Mouse (Mus musculus) lung, postnatal 14 days (tissue): ENCODE measurements around the gene Slc35c1.
"Not testable (repeated sequence)": the region's sequence is repeated elsewhere in the genome, so short reads cannot be mapped to it uniquely, and the experiment has no call there.

Experiments
- DNase-seq: peaks from one replicate; pipeline ENCODE4 v3.0.0; 2021

Gene Slc35c1

GRCm38 (mm10) chr2:92459921-92460707 lies at the start of gene Slc35c1:
Gene Slc35c1, minus strand, starts transcription at chr2:92460538.
- DNase-seq: peak; percentile 58

GRCm38 (mm10) chr2:92505291-92505690 lies 45.0 kb upstream of the Slc35c1 start:
- DNase-seq: no peak

GRCm38 (mm10) chr2:92503421-92503820 lies 43.1 kb upstream of the Slc35c1 start:
- no peak for DNase-seq

DNA sequence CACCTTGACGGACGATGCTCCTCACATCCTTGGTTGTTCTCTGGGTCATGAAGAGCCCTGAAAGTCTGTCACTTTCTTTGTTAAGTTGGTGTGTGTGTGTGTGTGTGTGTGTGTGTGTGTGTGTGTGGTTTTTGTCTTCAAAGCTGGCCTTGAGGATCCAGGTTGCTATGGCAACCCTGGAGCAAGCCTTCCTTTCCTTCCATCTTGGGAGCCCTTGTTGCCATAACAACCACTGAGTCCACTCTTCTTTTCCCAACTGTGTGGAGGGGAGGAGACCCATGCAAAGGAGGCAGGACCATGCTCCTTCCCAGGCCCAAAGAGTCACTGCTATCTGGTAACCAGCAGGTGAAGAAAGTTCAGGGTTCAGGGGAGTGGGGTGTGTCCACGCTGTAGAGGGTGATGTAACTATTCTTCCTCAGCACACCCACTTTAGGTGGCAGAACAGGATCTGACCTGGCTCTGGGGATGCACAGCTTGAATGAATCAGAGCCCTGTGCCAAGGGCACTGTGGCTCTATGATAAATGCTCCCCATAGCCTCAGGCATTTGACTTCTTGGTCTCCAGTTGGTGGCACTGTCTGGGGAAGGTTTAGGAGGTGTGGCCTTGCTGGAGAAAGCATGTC lies 39.5 kb upstream of the Slc35c1 start:
- DNase-seq: no peak

DNA sequence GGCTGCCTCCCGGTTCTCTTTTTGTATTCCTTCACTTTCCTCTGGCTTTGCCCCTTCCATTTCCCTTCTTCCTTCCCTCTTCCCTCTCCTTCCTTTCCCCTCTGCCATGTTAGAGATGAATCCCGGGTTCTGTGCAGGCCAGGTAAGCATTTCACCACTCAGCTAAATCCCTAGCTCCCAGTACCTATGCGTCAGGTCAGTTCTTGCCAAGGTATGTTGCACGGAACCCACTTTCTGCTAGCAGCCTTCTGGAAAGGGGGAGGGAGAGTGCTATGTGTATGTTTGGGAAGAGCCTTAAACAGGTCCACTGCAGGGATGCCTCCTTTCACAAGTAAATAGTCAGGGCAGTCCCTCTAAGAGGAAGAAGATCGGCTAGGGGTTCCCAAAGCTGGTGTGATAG lies 36.8 kb upstream of the Slc35c1 start:
- DNase-seq: no peak

DNA sequence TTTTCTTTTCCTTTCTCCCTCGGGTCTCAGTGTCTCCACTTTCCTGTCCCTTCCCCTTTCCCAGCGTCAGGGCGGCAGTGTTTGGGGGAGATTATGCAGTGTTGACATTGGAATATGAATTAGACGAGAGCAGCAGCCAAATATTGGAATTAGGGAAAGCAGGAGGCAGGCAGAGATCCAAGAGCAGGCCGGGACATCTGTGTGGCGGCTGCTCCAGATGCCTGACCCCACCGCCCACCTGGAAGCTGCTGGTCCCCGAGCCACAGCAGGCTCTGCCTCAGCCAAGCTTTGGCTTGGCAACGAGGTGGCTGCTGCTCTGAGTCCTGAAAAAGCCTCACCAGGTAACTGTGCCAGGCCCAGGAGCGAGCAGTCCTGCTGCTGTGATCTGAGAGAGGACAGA lies 36.3 kb upstream of the Slc35c1 start:
- DNase-seq: no peak

GRCm38 (mm10) chr2:92494956-92495355 lies 34.6 kb upstream of the Slc35c1 start:
- no peak for DNase-seq

DNA sequence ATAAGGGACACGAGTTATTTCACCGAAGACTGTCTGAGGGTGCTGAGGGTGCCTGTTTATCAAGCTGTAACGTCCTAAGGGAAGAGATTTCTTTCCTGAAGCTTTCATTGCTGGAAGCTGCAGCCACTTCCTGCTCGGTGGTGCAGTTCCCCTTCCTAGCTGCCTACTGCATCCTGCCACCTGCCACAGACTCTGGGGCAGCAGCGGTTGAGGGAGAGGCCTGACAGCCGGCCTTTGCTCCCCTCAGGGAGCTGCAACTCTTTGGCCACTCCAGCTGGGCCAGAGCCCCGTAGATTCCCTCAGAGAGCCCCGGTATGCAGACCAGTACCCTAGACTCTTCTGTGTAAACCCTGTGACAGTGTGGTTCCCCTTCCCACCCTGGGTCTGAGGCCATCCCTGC lies 34.1 kb upstream of the Slc35c1 start:
- no peak for DNase-seq

DNA sequence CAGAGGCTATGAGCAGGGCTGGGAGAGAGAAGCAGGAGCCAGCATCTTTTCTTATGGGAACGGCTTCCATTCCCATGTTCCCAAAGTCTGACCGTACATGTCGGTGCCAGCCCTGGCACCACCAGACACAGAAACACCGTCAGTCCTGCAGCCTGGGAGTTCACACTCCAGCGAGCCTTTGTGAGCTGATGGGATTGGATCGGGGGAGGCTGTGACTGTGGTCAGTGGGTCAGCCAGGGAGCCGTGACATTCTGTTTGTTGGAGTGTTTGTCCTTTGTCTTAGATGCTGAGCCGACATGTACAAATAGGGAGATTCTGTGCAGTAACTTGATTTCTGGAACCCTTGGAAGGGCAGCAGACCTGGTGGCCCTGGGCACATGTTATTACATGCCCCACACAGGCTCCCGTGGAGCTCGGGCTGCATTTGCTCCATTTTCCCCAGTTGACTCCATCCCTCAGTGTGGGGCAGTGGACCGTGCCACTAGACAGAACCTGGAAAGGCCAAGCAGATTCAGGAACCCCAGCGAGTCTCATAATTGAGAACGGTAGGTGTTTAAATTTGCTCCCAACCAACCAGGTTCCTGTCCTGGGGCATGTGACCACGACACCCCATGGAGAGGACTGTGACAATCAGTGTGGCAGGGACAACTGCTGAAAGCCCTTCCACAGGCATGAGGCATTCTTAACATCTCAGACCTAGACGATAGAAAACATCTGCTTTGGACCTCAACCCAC lies 33.5 kb upstream of the Slc35c1 start:
- no peak for DNase-seq

- DNase-seq: peak; percentile 54
Measured at GRCm38 (mm10) chr2:92491950-92492501, 31.7 kb upstream of the Slc35c1 start.

DNA sequence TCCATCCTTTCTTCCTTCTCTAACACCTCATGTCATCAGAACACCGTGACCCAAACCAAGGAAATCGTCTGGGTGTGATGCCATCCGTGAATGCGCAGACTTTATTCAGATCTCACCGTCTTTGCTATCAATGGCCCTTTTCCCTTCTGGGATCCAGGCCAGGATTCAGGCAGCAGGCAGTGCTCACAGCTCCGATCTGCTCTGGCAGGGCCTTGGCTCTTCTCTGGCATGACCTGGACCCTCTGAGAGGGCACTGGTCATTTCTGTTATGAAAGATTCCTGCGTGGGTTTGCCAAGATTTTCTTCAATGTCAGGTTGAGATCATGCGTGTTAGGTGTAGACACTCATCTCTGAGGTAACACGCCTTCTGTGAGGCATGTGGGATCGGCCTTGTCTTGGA lies 30.2 kb upstream of the Slc35c1 start:
- DNase-seq: no peak

DNA sequence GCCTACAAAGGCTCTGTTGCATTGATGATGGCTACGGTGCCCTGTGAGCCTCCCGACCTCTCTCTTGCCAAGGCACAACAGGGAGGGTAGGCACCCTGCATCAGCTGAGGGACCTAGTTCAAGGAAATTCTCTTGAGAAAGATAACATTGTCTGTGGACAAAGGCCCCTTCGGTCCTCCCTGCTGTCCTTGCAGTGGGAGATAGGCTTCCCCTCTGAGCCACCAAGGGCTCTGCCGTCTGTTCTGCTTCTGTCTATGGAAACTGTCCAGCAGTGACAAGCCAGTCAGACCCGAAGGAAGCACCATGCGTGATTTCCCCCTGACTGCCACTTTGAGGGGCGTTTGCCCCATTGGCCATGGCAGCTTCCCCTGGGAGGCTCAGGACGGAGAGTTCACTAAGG lies 27.5 kb upstream of the Slc35c1 start:
- no peak for DNase-seq

DNA sequence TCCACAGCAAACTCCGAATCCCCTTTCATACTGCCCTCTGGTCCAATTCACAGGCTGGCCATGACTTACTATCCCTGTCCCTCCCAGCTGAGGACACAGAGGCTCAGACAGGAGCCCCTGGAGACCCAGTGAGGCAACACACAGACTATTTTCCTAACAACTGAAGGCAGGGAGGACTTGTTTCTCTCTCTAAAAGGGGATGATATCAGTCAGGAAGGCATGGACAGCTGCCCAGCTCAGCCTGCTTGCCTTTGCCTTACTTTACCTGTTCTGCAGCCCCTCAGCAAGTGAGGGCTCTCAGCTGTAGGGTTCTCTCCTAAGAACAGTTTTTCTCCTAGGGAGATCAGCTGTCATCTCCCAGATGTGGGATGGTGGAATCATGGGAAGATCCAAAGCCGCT lies 26.6 kb upstream of the Slc35c1 start:
- DNase-seq: no peak

GRCm38 (mm10) chr2:92486403-92486802 lies 26.1 kb upstream of the Slc35c1 start:
- DNase-seq: peak; percentile 92

DNA sequence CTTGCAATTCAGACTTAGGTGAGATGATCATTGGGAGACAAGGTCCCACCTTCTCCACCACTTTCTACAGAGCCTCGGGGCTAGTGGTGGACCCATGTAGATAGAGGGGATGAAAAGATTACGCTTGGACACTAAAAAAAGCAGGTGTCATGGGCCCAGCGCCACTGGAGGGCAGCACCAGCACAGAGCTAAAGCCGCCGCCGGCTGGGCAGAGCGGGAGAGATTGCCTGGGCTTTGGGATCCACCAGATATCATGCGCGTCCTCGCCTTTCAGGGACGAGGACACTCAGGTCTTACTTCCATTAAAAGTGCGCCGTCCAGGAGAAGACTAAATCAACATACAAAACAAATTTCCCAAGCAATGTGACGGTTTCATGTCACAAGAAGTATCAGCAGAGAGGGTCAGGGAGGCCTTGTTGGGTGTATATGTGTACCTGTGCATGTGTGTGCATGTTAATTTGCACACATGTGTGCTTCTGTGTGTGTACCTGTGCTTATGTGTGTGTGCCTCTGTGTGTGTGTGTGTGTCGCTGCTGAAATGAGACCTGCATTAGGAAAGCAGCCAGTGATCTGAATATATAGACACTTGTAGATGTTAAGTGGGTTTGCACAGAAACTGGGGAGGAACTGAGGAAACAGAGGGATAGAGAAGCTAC lies 25.4 kb upstream of the Slc35c1 start:
- DNase-seq: peak; percentile 82

DNA sequence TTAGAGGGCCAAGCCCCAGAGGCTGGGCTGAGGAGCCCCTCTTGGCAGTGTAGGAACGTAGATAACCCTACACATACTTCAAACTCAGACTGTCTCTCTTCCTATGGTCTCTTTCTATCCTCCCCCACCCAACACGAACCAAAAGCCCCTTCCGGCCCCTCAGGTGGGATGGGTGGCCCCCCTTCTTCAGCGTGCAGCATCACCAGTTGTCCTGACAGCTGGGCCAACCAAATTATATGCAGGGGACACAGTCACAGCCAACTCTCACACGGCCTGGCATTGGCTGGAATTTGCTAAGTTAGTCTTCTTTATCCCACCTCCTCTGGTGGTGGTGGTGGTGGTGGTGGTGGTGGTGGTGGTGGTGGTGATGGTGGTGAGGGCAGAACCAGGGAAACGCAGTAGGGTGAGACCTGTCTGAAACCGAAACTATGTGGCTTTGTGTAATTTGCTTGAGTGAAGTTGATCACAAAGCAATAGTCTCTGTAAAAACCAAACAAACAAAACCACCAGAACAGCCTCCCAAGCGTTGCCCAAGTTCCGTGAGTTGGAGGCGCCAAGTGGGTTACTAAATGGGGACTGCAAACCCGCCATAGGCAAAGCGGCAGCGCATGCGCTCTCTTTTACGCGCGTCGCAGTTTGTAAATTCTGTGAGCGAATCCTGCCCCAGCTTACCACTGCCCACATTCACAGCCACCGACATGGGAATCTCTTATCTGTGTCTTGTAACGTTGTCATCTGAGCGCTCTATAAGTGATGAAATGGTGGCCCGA lies 24.1 kb upstream of the Slc35c1 start:
- no peak for DNase-seq

DNA sequence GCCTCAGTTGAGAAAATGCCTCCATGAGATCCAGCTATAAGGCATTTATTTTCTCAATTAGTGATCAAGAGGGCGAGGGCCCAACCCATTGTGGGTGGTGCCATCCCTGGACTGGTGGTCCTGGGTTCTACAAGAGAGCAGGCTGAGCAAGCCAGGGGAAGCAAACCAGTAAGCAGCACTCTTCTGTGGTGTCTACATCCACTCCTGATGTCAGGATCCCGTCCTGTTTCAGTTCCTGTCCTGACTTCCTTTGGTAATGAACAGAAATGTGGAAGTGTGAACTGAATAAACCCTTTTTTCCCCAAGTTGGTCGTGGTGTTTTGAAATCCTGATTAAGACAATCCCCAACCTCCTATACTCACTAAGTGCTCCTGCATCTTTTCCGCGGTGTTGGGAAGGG lies 23.2 kb upstream of the Slc35c1 start:
- no peak for DNase-seq

GRCm38 (mm10) chr2:92482551-92482950 lies 22.2 kb upstream of the Slc35c1 start:
- no peak for DNase-seq

DNA sequence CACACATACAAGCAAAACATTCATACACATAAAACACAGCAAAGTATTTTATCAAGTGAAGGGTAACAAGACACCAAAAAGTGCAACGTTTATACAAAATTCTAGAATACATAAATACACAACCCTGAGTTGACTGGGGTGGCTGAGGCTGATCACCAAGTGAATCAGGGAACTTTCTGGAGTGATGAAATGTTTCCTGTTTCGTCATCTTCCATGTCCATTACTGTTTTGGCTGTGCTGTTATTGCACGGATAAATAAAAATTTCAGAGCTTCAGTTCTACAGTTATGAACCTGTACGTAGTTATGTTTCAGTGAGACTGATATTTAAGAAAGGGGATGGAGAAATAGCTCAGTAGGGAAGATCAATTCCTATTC lies 18.0 kb upstream of the Slc35c1 start:
- DNase-seq: no peak

- DNase-seq: peak; percentile 22
Measured at GRCm38 (mm10) chr2:92477672-92478312, 17.5 kb upstream of the Slc35c1 start.

DNA sequence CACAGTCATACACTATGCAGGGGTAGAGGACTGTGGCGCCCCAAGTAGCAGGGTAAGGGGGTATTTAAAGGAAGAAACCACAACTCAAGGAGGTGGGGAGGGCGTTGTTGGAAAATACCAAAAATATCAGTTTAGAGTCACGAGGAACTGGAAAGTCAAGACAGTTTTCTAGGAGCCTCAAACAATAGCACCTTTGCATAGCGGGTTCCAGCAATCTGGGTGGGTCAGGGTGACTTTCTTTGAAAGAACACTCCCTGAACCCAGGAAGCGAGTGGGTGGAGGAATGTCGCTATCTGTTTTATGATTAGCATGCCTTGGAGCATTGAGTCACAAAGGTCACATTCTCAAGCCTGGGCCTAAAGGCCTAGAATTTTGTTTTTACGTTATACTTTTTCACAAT lies 16.2 kb upstream of the Slc35c1 start:
- DNase-seq: not testable (repeated sequence)

- DNase-seq: no peak
Measured at GRCm38 (mm10) chr2:92475711-92476110, 15.4 kb upstream of the Slc35c1 start.
